Mouse (Mus musculus) midbrain, embryonic 14.5 days (tissue): ENCODE data around the gene Cep55. TPM values are rescaled to one million over a fixed set of nuclear protein-coding genes. Genes with fewer than 3 reads are reported as not detected.

Experiments
- polyA plus RNA-seq: library from polyadenylated mRNA; unstranded; fragments of >200 nt; fragmentation: Nextera tagmentation; extraction: Ambion mirVana; gene quantifications from 2 replicates; pipeline ENCODE4 v1.2.1, GENCODE M21; 2014

Gene Cep55
- polyA plus RNA-seq, 1 experiment from 2014 or later, result 10.0 TPM

Other genes starting within 250 kb of the Cep55 start
- 0.15 and 1.1 TPM in 2 replicates for gene Myof, start 11.4 kb upstream of the Cep55 start, polyA plus RNA-seq
- gene Ffar4, start 42.1 kb downstream of the Cep55 start, polyA plus RNA-seq, result 0.14 and 0.15 TPM in 2 replicates
- 3.5 and 4.1 TPM in 2 replicates for gene Rbp4, start 70.3 kb downstream of the Cep55 start, polyA plus RNA-seq
- 0.20 and 0.21 TPM in 2 replicates for gene Pde6c, start 77.8 kb downstream of the Cep55 start, polyA plus RNA-seq
- gene Fra10ac1, start 169.1 kb downstream of the Cep55 start, polyA plus RNA-seq, result 40.3 and 41.0 TPM in 2 replicates
- 15.0 and 15.1 TPM in 2 replicates for gene Lgi1, start 209.5 kb downstream of the Cep55 start, polyA plus RNA-seq